Mouse (Mus musculus) ovary, postnatal 36 days (tissue): ENCODE results near the gene Mzf1.

Experiments
- DNase-seq: peaks from one replicate; pipeline ENCODE4 v3.0.0; 2022; ENCODE audit warnings: low spot score, mixed read lengths

Mzf1 gene

DNA sequence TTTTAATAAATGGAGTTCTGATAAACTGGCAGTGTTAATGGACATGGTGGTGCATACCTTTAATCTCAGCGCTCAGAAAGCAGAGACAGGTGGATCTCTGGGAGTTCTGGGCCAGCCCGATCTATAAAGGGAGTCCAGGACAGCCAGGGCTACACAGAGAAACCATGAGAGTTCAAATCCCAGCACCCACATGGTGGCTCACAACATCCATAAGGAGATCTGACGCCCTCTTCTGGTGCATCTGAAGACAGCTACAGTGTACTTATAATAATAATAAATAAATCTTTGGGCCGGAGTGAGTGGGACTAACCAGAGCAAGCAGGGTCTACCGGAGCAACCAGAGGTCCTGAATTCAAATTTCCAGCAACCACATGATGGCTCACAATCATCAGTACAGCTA is 51.2 kb downstream of the Mzf1 start:
- DNase-seq, result no peak

DNA sequence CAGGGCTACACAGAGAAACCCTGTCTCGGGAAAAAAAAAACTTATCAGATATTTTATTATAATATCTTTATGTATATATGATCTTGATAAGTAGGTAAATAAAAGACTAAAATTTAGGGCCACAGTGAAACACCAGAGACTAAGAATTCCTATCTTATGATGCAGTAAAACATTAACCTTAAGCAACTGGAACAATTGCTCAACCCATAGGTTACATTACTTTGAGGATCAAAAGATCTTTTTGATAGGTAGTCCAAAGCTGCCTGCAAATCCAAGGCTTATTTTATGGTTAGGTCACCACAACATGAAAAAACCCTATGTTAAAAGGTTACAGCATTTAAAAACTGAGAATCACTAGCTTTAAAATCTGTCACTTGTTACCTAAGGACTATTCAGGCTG is 53.0 kb downstream of the Mzf1 start:
- no peak for DNase-seq

DNA sequence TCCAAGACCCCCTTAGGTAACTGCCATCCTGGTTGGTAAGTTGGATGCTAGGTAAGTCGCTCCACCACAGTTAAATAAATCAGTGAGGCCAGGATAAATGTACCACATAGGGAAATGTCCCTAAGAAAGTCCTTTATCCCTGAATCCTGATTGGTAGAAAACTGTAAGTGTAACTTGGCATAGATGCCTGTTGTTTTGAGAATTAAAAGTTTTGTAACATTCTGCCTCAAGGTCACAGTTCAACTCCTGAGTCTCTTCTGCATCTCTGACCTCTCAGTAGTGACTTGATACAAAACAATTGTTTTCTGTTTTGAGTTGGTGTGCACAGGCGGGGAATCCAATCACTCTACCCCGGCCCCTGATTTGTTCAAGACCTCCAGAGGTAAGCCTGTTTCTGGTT is 55.7 kb downstream of the Mzf1 start, which contains the start of gene Trim28:
TSS of gene Trim28 (plus strand) at position 264 of the 400 bp plus-strand sequence.
- no peak for DNase-seq

DNA sequence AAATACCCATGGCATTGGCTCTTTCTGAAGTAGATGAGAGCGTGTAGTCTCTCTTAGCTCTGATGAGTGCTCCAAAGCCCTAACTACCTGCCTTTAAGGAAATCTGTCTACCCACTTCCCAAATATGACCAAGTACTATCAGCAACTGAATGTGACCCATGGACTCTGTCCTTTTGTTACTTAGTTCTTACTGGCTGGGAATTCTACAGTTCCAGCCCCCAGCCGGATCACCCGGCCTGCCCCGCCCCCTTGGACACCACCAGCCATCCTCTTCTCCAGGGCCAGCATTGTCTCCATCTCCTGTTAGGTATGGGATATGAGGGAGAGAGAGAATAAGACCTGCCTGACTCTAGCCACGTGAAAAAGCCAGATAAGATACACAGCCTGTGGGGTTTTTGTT is 56.5 kb downstream of the Mzf1 start, which contains the start of gene Slc27a5:
TSS of gene Slc27a5 (minus strand) at position 140 of the 400 bp plus-strand sequence.
- no peak for DNase-seq

DNA sequence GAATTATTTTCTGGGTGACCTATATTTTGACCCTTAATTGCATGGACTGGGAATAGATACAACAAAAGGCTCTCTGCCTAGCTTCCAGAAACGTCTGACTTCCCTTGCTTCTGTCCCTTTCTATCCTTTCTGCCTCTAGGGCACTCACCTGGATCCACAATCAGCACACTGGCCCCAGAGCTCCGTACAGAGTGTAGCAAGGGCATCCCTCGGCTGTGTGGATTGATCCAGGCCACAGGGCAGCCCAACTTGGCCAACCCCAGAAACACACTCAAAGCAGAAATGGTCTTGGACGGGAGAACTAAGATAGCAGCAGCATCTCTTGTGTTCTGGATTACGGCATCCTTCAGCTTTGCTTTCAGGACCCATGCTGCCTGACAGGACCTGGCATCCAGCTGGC is 57.3 kb downstream of the Mzf1 start:
- no peak for DNase-seq

DNA sequence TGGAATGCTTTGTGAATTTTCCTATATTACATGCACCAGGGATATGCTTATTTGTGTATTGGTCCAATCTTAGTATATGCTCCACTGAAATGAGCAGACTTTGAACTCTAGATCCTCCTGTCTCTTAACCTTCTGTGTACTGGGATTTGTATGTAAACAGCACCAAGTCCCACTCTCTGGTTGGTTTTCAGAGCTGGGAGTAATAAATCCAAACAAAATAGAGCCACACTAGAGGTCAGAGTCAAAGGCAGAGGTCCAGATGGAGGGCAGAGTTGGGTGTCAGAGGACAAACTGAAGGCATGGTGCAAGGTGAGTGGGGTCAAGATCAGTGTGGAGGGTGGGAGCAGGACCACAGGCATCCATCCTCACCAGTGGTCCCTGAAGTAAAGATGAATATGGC is 58.7 kb downstream of the Mzf1 start:
- no peak for DNase-seq

DNA sequence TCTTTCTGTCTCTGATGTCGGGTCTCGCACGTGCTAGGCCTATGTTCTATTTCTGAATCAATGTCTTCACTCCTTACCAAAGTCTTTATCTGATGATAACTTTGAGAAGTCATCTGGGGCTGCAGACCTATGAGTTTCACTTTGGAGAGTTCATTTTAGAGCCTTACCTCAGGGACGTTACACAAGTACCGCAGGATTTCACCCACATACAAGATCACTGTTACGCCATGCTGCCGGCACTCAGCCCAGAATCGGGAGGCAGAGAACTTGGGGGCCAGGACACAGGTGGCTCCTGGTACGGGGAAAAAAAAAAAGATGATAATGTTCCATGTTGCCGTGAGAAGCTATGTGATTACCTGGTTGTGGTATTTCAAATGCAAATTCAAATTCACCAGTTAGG is 61.4 kb downstream of the Mzf1 start:
- no peak for DNase-seq
